Mouse (Mus musculus) heart, postnatal 0 days (tissue): Measurements from ENCODE around the gene Arhgap28. TPM values are rescaled to one million over a fixed set of nuclear protein-coding genes. Genes with fewer than 3 reads are reported as not detected.

Source experiments
- ATAC-seq: fragments of 200-750 bp; cut with Nextera tagmentation; 2 replicates; pipeline ENCODE4 v1.8.0; 2017; ENCODE audit warnings: low read depth, moderate number of reproducible peaks, moderate library complexity; ENCODE audit not compliant: insufficient read depth
- DNase-seq: peaks from one replicate; pipeline ENCODE4 v3.0.0-alpha.2; 2016; ENCODE audit warnings: low spot score
- H3K27ac ChIP-seq: fragments of 300-500 bp; sonication (generic); 2 replicates; pipeline ENCODE4 v1.5.1; 2014; ENCODE audit warnings: low read depth, mild to moderate bottlenecking
- H3K27me3 ChIP-seq: fragments of 300-500 bp; sonication (generic); 2 replicates; pipeline ENCODE4 v1.6.1; 2014; ENCODE audit warnings: low read length, mixed read lengths; ENCODE audit not compliant: control insufficient read depth, insufficient read depth
- H3K36me3 ChIP-seq: fragments of 300-500 bp; sonication (generic); replicated peaks from 2 replicates; pipeline ENCODE4 v1.6.1; 2014; ENCODE audit warnings: low read length, mixed read lengths; ENCODE audit not compliant: control insufficient read depth, insufficient read depth
- H3K4me1 ChIP-seq: fragments of 300-500 bp; sonication (generic); 2 replicates; pipeline ENCODE4 v1.6.1; 2014; ENCODE audit warnings: antibody characterized with exemption; ENCODE audit not compliant: control insufficient read depth, insufficient read depth
- H3K4me2 ChIP-seq: fragments of 300-500 bp; sonication (generic); 2 replicates; pipeline ENCODE4 v1.6.1; 2014; ENCODE audit warnings: low read depth, mild to moderate bottlenecking, low read length, moderate library complexity
- H3K4me3 ChIP-seq: fragments of 300-500 bp; sonication (generic); 2 replicates; pipeline ENCODE4 v1.5.1; 2014; ENCODE audit warnings: low read depth, low read length
- H3K9ac ChIP-seq: fragments of 300-500 bp; sonication (generic); replicated peaks from 2 replicates; pipeline ENCODE4 v1.6.1; 2014; ENCODE audit warnings: low read depth, low read length, mixed read lengths
- H3K9me3 ChIP-seq: fragments of 300-500 bp; sonication (generic); replicated peaks from 2 replicates; pipeline ENCODE4 v1.6.1; 2016; ENCODE audit warnings: low read length; ENCODE audit not compliant: control insufficient read depth
- CTCF ChIP-seq: IDR thresholded peaks from 2 replicates; pipeline ENCODE4 v1.5.1; 2016; ENCODE audit warnings: antibody characterized with exemption, control low read depth, low read depth
- EP300 ChIP-seq: IDR thresholded peaks from 2 replicates; pipeline ENCODE4 v1.6.1; 2016; ENCODE audit warnings: antibody characterized with exemption, low read depth
- WGBS: fragments of 180-500 bp; shearing (Covaris S2); extraction: QIAGEN DNeasy Blood & Tissue Kit; methylation state at CpG from one replicate; pipeline ENCODE4 v1.1.7; 2014; 5-methylcytosine and 5-hydroxymethylcytosine counted together
- polyA plus RNA-seq: library from polyadenylated mRNA; unstranded; fragments of >200 nt; fragmentation: Nextera tagmentation; extraction: Ambion mirVana; gene quantifications from 2 replicates; pipeline ENCODE4 v1.2.1, GENCODE M21; 2015
- total RNA-seq: library from RNA; depleted of rRNA; stranded (reverse); fragments of >200 nt; gene quantifications from 2 replicates; pipeline ENCODE4 v1.2.3, GENCODE M21; 2014; ENCODE audit warnings: low replicate concordance

Gene Arhgap28
- total and polyA plus RNA-seq, 2 experiments from 2014 or later, result 4.1 to 7.7 TPM

DNA sequence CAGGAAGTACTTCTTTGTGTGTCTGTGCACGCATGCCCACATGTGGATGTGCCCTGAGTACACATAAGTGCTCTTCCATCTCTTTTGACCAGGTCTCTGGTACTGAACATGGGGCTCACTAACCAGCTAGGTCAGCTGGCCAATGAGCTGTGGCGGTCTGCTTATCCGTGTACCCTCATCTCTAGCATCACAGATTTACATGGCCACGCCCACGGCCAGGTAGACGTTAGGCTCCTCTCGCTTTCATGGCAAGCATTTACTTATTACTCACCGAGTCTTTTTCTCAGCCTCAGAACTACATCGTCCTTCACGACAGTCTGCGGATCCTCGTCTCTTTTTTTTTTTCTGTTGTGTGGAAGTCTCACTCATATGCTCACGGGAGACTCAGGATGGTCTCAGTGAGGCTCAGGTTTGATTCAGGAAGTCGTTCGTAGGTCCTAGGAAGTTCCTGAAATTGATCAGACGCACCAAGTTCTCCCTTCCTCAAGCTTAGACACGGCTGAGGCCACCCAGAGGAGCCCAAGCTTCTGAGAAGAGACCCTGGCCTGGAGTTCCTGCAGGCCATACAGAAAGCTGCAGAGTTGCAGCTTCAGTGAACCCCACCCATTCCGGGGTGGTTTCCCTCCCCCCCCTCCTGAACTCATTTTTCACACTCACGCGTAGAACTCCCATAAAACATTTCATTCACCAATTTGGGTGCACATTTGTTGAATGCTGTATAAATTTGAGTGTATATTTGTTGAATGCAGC, 167.6 kb downstream of the Arhgap28 start:
- DNase-seq (no peak), ATAC-seq (no peak)
- no peaks in the 10 kb centered on the region for H3K4me1 ChIP-seq
- H3K36me3 ChIP-seq, result no peaks in the 10 kb centered on the region
- no peak overlapping the region for H3K4me3 ChIP-seq
- H3K27ac ChIP-seq, result no peak overlapping the region
- H3K9me3 ChIP-seq, result no peaks in the 10 kb centered on the region
- no peak overlapping the region for H3K9ac ChIP-seq
- 92% methylated on average over 20 of the region's 20 CpGs for WGBS
- H3K4me2 ChIP-seq, result no peak overlapping the region
- no peaks in the 10 kb centered on the region for H3K27me3 ChIP-seq
- TF ChIP-seq EP300 (no peak), CTCF (no peak)

- no peaks in the 10 kb centered on the region for H3K36me3 ChIP-seq
- no peaks in the 10 kb centered on the region for H3K4me1 ChIP-seq
- H3K27me3 ChIP-seq, result no peaks in the 10 kb centered on the region
- no peak overlapping the region for H3K27ac ChIP-seq
- WGBS, result 77% methylated on average over 3 of the region's 3 CpGs
- DNase-seq (no peak), ATAC-seq (no peak)
- H3K9ac ChIP-seq, result no peak overlapping the region
- H3K4me3 ChIP-seq, result no peak overlapping the region
- H3K4me2 ChIP-seq, result no peak overlapping the region
- H3K9me3 ChIP-seq, result 0 out of 2 replicates have a peak, but pooled peaks cover 7% of the 10 kb centered on the region
- TF ChIP-seq EP300, result no peak
- no peak for TF ChIP-seq CTCF
These were observed 176.5 kb downstream of the Arhgap28 start for GRCm38 (mm10) chr17:67827431-67827830.

GRCm38 (mm10) chr17:67816916-67817315, 187.0 kb downstream of the Arhgap28 start:
- WGBS, result 87% methylated on average over 10 of the region's 10 CpGs
- H3K9ac ChIP-seq, result no peak overlapping the region
- H3K27me3 ChIP-seq, result no peaks in the 10 kb centered on the region
- ATAC-seq, result no peak
- DNase-seq, result no peak
- H3K27ac ChIP-seq, result no peak overlapping the region
- H3K4me2 ChIP-seq, result no peak overlapping the region
- TF ChIP-seq EP300 (no peak), CTCF (no peak)
- no peak overlapping the region for H3K4me3 ChIP-seq
- H3K9me3 ChIP-seq, result no peaks in the 10 kb centered on the region
- H3K4me1 ChIP-seq, result no peaks in the 10 kb centered on the region
- no peaks in the 10 kb centered on the region for H3K36me3 ChIP-seq

GRCm38 (mm10) chr17:67815720-67816119, 188.2 kb downstream of the Arhgap28 start:
- no peak for ATAC-seq
- 90% methylated on average over 11 of the region's 11 CpGs for WGBS
- H3K4me2 ChIP-seq, result no peak overlapping the region
- no peak for DNase-seq
- no peaks in the 10 kb centered on the region for H3K27me3 ChIP-seq
- H3K4me1 ChIP-seq, result no peaks in the 10 kb centered on the region
- H3K9me3 ChIP-seq, result no peaks in the 10 kb centered on the region
- no peaks in the 10 kb centered on the region for H3K36me3 ChIP-seq
- no peak overlapping the region for H3K27ac ChIP-seq
- no peak for TF ChIP-seq CTCF
- TF ChIP-seq EP300, result no peak
- no peak overlapping the region for H3K4me3 ChIP-seq
- H3K9ac ChIP-seq, result no peak overlapping the region

- TF ChIP-seq EP300 (no peak), CTCF (no peak)
- Histone ChIP-seq H3K27me3 (no peaks in the 10 kb centered on the region), H3K9ac (no peak overlapping the region), H3K27ac (no peak overlapping the region), H3K4me1 (no peaks in the 10 kb centered on the region), H3K4me3 (no peak overlapping the region), H3K4me2 (no peak overlapping the region), H3K9me3 (no peaks in the 10 kb centered on the region), H3K36me3 (no peaks in the 10 kb centered on the region)
- WGBS, result 87% methylated on average over 6 of the region's 6 CpGs
- DNase-seq (no peak), ATAC-seq (no peak)
These were observed 190.3 kb downstream of the Arhgap28 start for GRCm38 (mm10) chr17:67813666-67814065.

- TF ChIP-seq CTCF (no peak), EP300 (no peak)
- ATAC-seq, result no peak
These were observed 194.7 kb downstream of the Arhgap28 start for GRCm38 (mm10) chr17:67809171-67809570.

More at GRCm38 (mm10) chr17:67809171-67809570, 194.7 kb downstream of the Arhgap28 start:
- H3K27ac ChIP-seq, result no peak overlapping the region
- H3K9me3 ChIP-seq, result no peaks in the 10 kb centered on the region
- H3K4me2 ChIP-seq, result no peak overlapping the region
- H3K4me1 ChIP-seq, result no peaks in the 10 kb centered on the region
- H3K27me3 ChIP-seq, result no peaks in the 10 kb centered on the region
- H3K4me3 ChIP-seq, result no peak overlapping the region
- no peaks in the 10 kb centered on the region for H3K36me3 ChIP-seq
- H3K9ac ChIP-seq, result no peak overlapping the region
- no peak for DNase-seq
- WGBS, result 83% methylated on average over 16 of the region's 16 CpGs
